ENCODE assay signal across 19 mouse cellular contexts in genomic region chr15:89102646-89103045, GRCm38 (mm10). TPM values are rescaled to one million over a fixed set of nuclear protein-coding genes. Genes with fewer than 3 reads are reported as not detected.
DNase-seq lines count a peak whose midpoint lies in the region; ATAC-seq and TF ChIP-seq lines count a peak whose summit lies in the region.
"Had no signal": no experiment of that assay in that cellular context is flagged by ENCODE, and none has a peak within 500 bp of the region (broad histone marks: within the 10 kb centered on the region; RNA-seq: fewer than 3 reads in every experiment).

No protein-coding gene starts in this region.

- no peaks in the 10 kb centered on the region for H3K27me3 ChIP-seq in cerebellum, adult 2 months (ENCODE audit: control insufficient read depth, insufficient read depth, low read length)
- H3K27me3 ChIP-seq in hindbrain, embryonic 10.5 days (ENCODE audit: insufficient read depth, poor library complexity, severe bottlenecking), result no peaks in the 10 kb centered on the region
- H3K27me3 ChIP-seq in hindbrain, postnatal 0 days (ENCODE audit: insufficient read depth, low read length), result no peaks in the 10 kb centered on the region
- H3K27me3 ChIP-seq in midbrain, embryonic 10.5 days (ENCODE audit: low read depth, poor library complexity, severe bottlenecking), result no peaks in the 10 kb centered on the region
- H3K27me3 ChIP-seq in midbrain, postnatal 0 days (ENCODE audit: insufficient read depth, low read length), result no peaks in the 10 kb centered on the region
- H3K27me3 ChIP-seq in myocyte (ENCODE audit: control insufficient read depth, insufficient read depth, insufficient read length), result no peaks in the 10 kb centered on the region
- H3K27me3 ChIP-seq: forebrain, embryonic 15.5 days; heart, embryonic 15.5 days; hindbrain, embryonic 12.5 days; intestine, embryonic 15.5 days had no signal

- H3K4me1 ChIP-seq in cerebellum, adult 2 months (ENCODE audit: control insufficient read depth, insufficient read depth, low read length), result peaks cover 83% of the 10 kb centered on the region
- H3K4me1 ChIP-seq in hindbrain, embryonic 10.5 days (replicated peaks), result peaks cover 19% of the 10 kb centered on the region
- H3K4me1 ChIP-seq in hindbrain, postnatal 0 days (ENCODE audit: insufficient read depth, low read length), result no peaks in the 10 kb centered on the region
- H3K4me1 ChIP-seq in midbrain, embryonic 10.5 days, result peaks cover 11% of the 10 kb centered on the region
- no peaks in the 10 kb centered on the region for H3K4me1 ChIP-seq in midbrain, postnatal 0 days (ENCODE audit: insufficient read depth, low read length)
- H3K4me1 ChIP-seq: forebrain, embryonic 15.5 days; heart, embryonic 15.5 days; hindbrain, embryonic 12.5 days; intestine, embryonic 15.5 days had no signal

- H3K4me3 ChIP-seq in cerebellum, adult 2 months (replicated peaks; ENCODE audit: insufficient read depth, low read depth, low read length), result no peak overlapping the region
- no peak overlapping the region for H3K4me3 ChIP-seq in hindbrain, embryonic 10.5 days
- no peak overlapping the region for H3K4me3 ChIP-seq in hindbrain, postnatal 0 days (ENCODE audit: low read length)
- no peak overlapping the region for H3K4me3 ChIP-seq in midbrain, embryonic 10.5 days
- H3K4me3 ChIP-seq in midbrain, postnatal 0 days (ENCODE audit: low read depth, low read length), result no peak overlapping the region
- H3K4me3 ChIP-seq in myocyte, result no peak overlapping the region
- H3K4me3 ChIP-seq: forebrain, embryonic 15.5 days; heart, adult 2 months; heart, embryonic 15.5 days; hindbrain, embryonic 12.5 days; intestine, embryonic 15.5 days had no signal

- 0 out of 2 replicates have a peak, but pooled peaks have one; percentile 20 for TF ChIP-seq POLR2A in cerebellum, adult 2 months (IDR thresholded peaks at IDR 0.05; ENCODE audit: borderline replicate concordance, insufficient read depth, low read length)
- TF ChIP-seq POLR2A in myocyte (IDR thresholded peaks at IDR 0.05; ENCODE audit: insufficient read length, low read depth), result no peak

- H3ac ChIP-seq in myocyte (ENCODE audit: control insufficient read depth, insufficient read length), result no peak overlapping the region

- WGBS in cerebellum, adult 2 months, result 39% methylated on average over 5 of the region's 5 CpGs
- 50% methylated on average over 5 of the region's 5 CpGs for WGBS in hindbrain, embryonic 10.5 days
- 36% methylated on average over 5 of the region's 5 CpGs for WGBS in hindbrain, postnatal 0 days
- 60% methylated on average over 5 of the region's 5 CpGs for WGBS in midbrain, embryonic 10.5 days
- WGBS in midbrain, postnatal 0 days, result 51% methylated on average over 5 of the region's 5 CpGs

- no peaks in the 10 kb centered on the region for H3K79me2 ChIP-seq in myocyte (ENCODE audit: control insufficient read depth, insufficient read depth)

- no peak overlapping the region for H3K9ac ChIP-seq in hindbrain, postnatal 0 days (replicated peaks; ENCODE audit: low read length)
- H3K9ac ChIP-seq in midbrain, postnatal 0 days (replicated peaks; ENCODE audit: low read length, poor library complexity, severe bottlenecking), result no peak overlapping the region
- H3K9ac ChIP-seq: forebrain, embryonic 15.5 days; heart, embryonic 15.5 days; hindbrain, embryonic 12.5 days; intestine, embryonic 15.5 days had no signal

- no peak for DNase-seq in cerebellum, adult 2 months
- no peak for DNase-seq in cerebellum, adult 18-20 months
- DNase-seq in hindbrain, embryonic 10.5 days (ENCODE audit: low spot score), result peak; percentile 47
- no peak for DNase-seq in hindbrain, postnatal 0 days (ENCODE audit: low spot score)
- peak; percentile 27 for DNase-seq in midbrain, embryonic 10.5 days (ENCODE audit: low spot score)
- no peak for DNase-seq in midbrain, postnatal 0 days (ENCODE audit: low spot score)
- no peak for DNase-seq in spleen, postnatal 14 days (ENCODE audit: low spot score in 2 of 2)
- DNase-seq: adrenal gland, postnatal 10 days; cerebellum, adult 11 months; heart, adult 2 months; heart, postnatal 14 days; kidney, adult 18-20 months had no signal

- no peak for ATAC-seq in hindbrain, postnatal 0 days
- no peak for ATAC-seq in midbrain, postnatal 0 days (ENCODE audit: low FRiP score)
- ATAC-seq: forebrain, embryonic 15.5 days; intestine, embryonic 15.5 days had no signal

- H3K36me3 ChIP-seq in hindbrain, embryonic 10.5 days, result peaks cover 100% of the 10 kb centered on the region
- H3K36me3 ChIP-seq in hindbrain, postnatal 0 days (ENCODE audit: insufficient read depth, low read length), result peaks cover 72% of the 10 kb centered on the region
- H3K36me3 ChIP-seq in midbrain, embryonic 10.5 days, result peaks cover 100% of the 10 kb centered on the region
- peaks cover 86% of the 10 kb centered on the region for H3K36me3 ChIP-seq in midbrain, postnatal 0 days (ENCODE audit: insufficient read depth, low read length)
- H3K36me3 ChIP-seq in myocyte (ENCODE audit: control insufficient read depth, insufficient read depth), result peaks cover 58% of the 10 kb centered on the region

- H3K4me2 ChIP-seq in hindbrain, postnatal 0 days (ENCODE audit: low read depth, low read length), result no peak overlapping the region
- H3K4me2 ChIP-seq in midbrain, postnatal 0 days (ENCODE audit: low read depth, low read length, poor library complexity, severe bottlenecking), result no peak overlapping the region
- no peak overlapping the region for H3K4me2 ChIP-seq in myocyte (ENCODE audit: low read depth)
- H3K4me2 ChIP-seq: forebrain, embryonic 15.5 days; heart, embryonic 11.5 days; heart, embryonic 15.5 days; hindbrain, embryonic 12.5 days; intestine, embryonic 15.5 days had no signal

- H3K9me3 ChIP-seq in hindbrain, embryonic 10.5 days, result no peaks in the 10 kb centered on the region
- H3K9me3 ChIP-seq in hindbrain, postnatal 0 days (ENCODE audit: low read length), result no peaks in the 10 kb centered on the region
- no peaks in the 10 kb centered on the region for H3K9me3 ChIP-seq in midbrain, embryonic 10.5 days (replicated peaks)
- no peaks in the 10 kb centered on the region for H3K9me3 ChIP-seq in midbrain, postnatal 0 days (ENCODE audit: low read length)
- H3K9me3 ChIP-seq: forebrain, embryonic 15.5 days; heart, embryonic 15.5 days; hindbrain, embryonic 12.5 days; intestine, embryonic 15.5 days had no signal

- TF ChIP-seq CTCF in cerebellum, adult 2 months (IDR thresholded peaks at IDR 0.05; ENCODE audit: borderline replicate concordance, insufficient read depth, low read depth, low read length), result no peak
- TF ChIP-seq CTCF in hindbrain, postnatal 0 days (IDR thresholded peaks at IDR 0.05; ENCODE audit: low read depth), result no peak
- TF ChIP-seq CTCF in midbrain, postnatal 0 days (IDR thresholded peaks at IDR 0.05), result no peak

- H3K27ac ChIP-seq in cerebellum, adult 2 months (ENCODE audit: insufficient read depth, low read length), result peak overlapping the region; percentile 91
- peak overlapping the region; percentile 59 for H3K27ac ChIP-seq in hindbrain, embryonic 10.5 days
- no peak overlapping the region for H3K27ac ChIP-seq in hindbrain, postnatal 0 days
- H3K27ac ChIP-seq in midbrain, embryonic 10.5 days (replicated peaks), result 0 out of 2 replicates have a peak overlapping the region, but pooled peaks have one; percentile 28
- H3K27ac ChIP-seq in midbrain, postnatal 0 days (ENCODE audit: low read depth, low read length), result no peak overlapping the region
- H3K27ac ChIP-seq: forebrain, embryonic 15.5 days; heart, adult 2 months; heart, embryonic 15.5 days; hindbrain, embryonic 12.5 days; intestine, embryonic 15.5 days had no signal

RNA-seq across cellular contexts. Expression of gene Selenoo, which starts 13.8 kb away (rescaled TPM):
- 58.1 and 65.6 TPM in 2 replicates for polyA plus RNA-seq in cerebellum, adult 2 months (2012; rRNA removed)
- polyA plus RNA-seq in hindbrain, embryonic 10.5 days (2016; fragmentation: Nextera tagmentation; extraction: Ambion mirVana), result 15.9 and 21.6 TPM in 2 replicates
- total RNA-seq in hindbrain, postnatal 0 days (2014; rRNA removed), result 50.1 and 54.7 TPM in 2 replicates
- polyA plus RNA-seq in hindbrain, postnatal 0 days (2015; fragmentation: Nextera tagmentation; extraction: Ambion mirVana), result 20.4 and 21.9 TPM in 2 replicates
- 16.2 and 19.3 TPM in 2 replicates for polyA plus RNA-seq in midbrain, embryonic 10.5 days (2016; fragmentation: Nextera tagmentation; extraction: Ambion mirVana)
- total RNA-seq in midbrain, postnatal 0 days (2014; rRNA removed), result 42.3 and 50.0 TPM in 2 replicates
- 19.0 and 19.4 TPM in 2 replicates for polyA plus RNA-seq in midbrain, postnatal 0 days (2015; fragmentation: Nextera tagmentation; extraction: Ambion mirVana)
- 23.8 TPM for polyA plus RNA-seq in myocyte (2012; fragmentation: generic; extraction: Trizol)

RNA-seq across cellular contexts. Expression of gene Tubgcp6, which starts 20.3 kb away (rescaled TPM):
- polyA plus RNA-seq in cerebellum, adult 2 months (2012; rRNA removed), result 77.4 and 82.1 TPM in 2 replicates
- 23.7 and 26.0 TPM in 2 replicates for polyA plus RNA-seq in hindbrain, embryonic 10.5 days (2016; fragmentation: Nextera tagmentation; extraction: Ambion mirVana)
- total RNA-seq in hindbrain, postnatal 0 days (2014; rRNA removed), result 50.0 and 54.7 TPM in 2 replicates
- polyA plus RNA-seq in hindbrain, postnatal 0 days (2015; fragmentation: Nextera tagmentation; extraction: Ambion mirVana), result 10.6 and 11.5 TPM in 2 replicates
- 24.7 and 25.6 TPM in 2 replicates for polyA plus RNA-seq in midbrain, embryonic 10.5 days (2016; fragmentation: Nextera tagmentation; extraction: Ambion mirVana)
- total RNA-seq in midbrain, postnatal 0 days (2014; rRNA removed), result 46.1 and 68.0 TPM in 2 replicates
- polyA plus RNA-seq in midbrain, postnatal 0 days (2015; fragmentation: Nextera tagmentation; extraction: Ambion mirVana), result 10.8 and 11.0 TPM in 2 replicates
- polyA plus RNA-seq in myocyte (2012; fragmentation: generic; extraction: Trizol), result 15.0 TPM

RNA-seq across cellular contexts. Expression of gene Hdac10, which starts 25.9 kb away (rescaled TPM):
- 31.4 and 36.3 TPM in 2 replicates for polyA plus RNA-seq in cerebellum, adult 2 months (2012; rRNA removed)
- polyA plus RNA-seq in hindbrain, embryonic 10.5 days (2016; fragmentation: Nextera tagmentation; extraction: Ambion mirVana), result 16.4 and 18.5 TPM in 2 replicates
- 23.5 and 27.1 TPM in 2 replicates for total RNA-seq in hindbrain, postnatal 0 days (2014; rRNA removed)
- polyA plus RNA-seq in hindbrain, postnatal 0 days (2015; fragmentation: Nextera tagmentation; extraction: Ambion mirVana), result 19.0 and 19.8 TPM in 2 replicates
- 18.7 and 20.3 TPM in 2 replicates for polyA plus RNA-seq in midbrain, embryonic 10.5 days (2016; fragmentation: Nextera tagmentation; extraction: Ambion mirVana)
- total RNA-seq in midbrain, postnatal 0 days (2014; rRNA removed), result 24.4 and 26.4 TPM in 2 replicates
- 24.5 and 25.6 TPM in 2 replicates for polyA plus RNA-seq in midbrain, postnatal 0 days (2015; fragmentation: Nextera tagmentation; extraction: Ambion mirVana)
- 11.7 TPM for polyA plus RNA-seq in myocyte (2012; fragmentation: generic; extraction: Trizol)

RNA-seq across cellular contexts. Expression of gene Trabd, which starts 27.7 kb away (rescaled TPM):
- polyA plus RNA-seq in cerebellum, adult 2 months (2012; rRNA removed), result 52.5 and 56.4 TPM in 2 replicates
- 56.2 and 57.8 TPM in 2 replicates for polyA plus RNA-seq in hindbrain, embryonic 10.5 days (2016; fragmentation: Nextera tagmentation; extraction: Ambion mirVana)
- 39.1 and 47.8 TPM in 2 replicates for total RNA-seq in hindbrain, postnatal 0 days (2014; rRNA removed)
- 26.1 and 26.2 TPM in 2 replicates for polyA plus RNA-seq in hindbrain, postnatal 0 days (2015; fragmentation: Nextera tagmentation; extraction: Ambion mirVana)
- 53.6 and 53.7 TPM in 2 replicates for polyA plus RNA-seq in midbrain, embryonic 10.5 days (2016; fragmentation: Nextera tagmentation; extraction: Ambion mirVana)
- total RNA-seq in midbrain, postnatal 0 days (2014; rRNA removed), result 32.9 and 48.6 TPM in 2 replicates
- polyA plus RNA-seq in midbrain, postnatal 0 days (2015; fragmentation: Nextera tagmentation; extraction: Ambion mirVana), result 21.6 and 23.6 TPM in 2 replicates
- 68.2 TPM for polyA plus RNA-seq in myocyte (2012; fragmentation: generic; extraction: Trizol)

RNA-seq across cellular contexts. Expression of gene Mapk12, which starts 37.9 kb away (rescaled TPM):
- 112 and 128 TPM in 2 replicates for polyA plus RNA-seq in cerebellum, adult 2 months (2012; rRNA removed)
- 23.7 and 28.5 TPM in 2 replicates for polyA plus RNA-seq in hindbrain, embryonic 10.5 days (2016; fragmentation: Nextera tagmentation; extraction: Ambion mirVana)
- total RNA-seq in hindbrain, postnatal 0 days (2014; rRNA removed), result 3.3 and 4.8 TPM in 2 replicates
- polyA plus RNA-seq in hindbrain, postnatal 0 days (2015; fragmentation: Nextera tagmentation; extraction: Ambion mirVana), result 2.6 and 5.1 TPM in 2 replicates
- 31.8 and 36.7 TPM in 2 replicates for polyA plus RNA-seq in midbrain, embryonic 10.5 days (2016; fragmentation: Nextera tagmentation; extraction: Ambion mirVana)
- total RNA-seq in midbrain, postnatal 0 days (2014; rRNA removed), result 1.5 and 4.7 TPM in 2 replicates
- polyA plus RNA-seq in midbrain, postnatal 0 days (2015; fragmentation: Nextera tagmentation; extraction: Ambion mirVana), result 2.0 and 3.2 TPM in 2 replicates
- 35.0 TPM for polyA plus RNA-seq in myocyte (2012; fragmentation: generic; extraction: Trizol)
- total RNA-seq: MEL had no signal

Comparison
In these comparisons a context has a peak if more than half of its experiments do, and no peak if none do; other contexts are left out.
1. DNase-seq: peak in hindbrain, embryonic 10.5 days (single experiment) and midbrain, embryonic 10.5 days (single experiment); none in cerebellum, adult 2 months (0 of 2), cerebellum, adult 18-20 months (0 of 2), hindbrain, postnatal 0 days (single experiment), midbrain, postnatal 0 days (single experiment) and spleen, postnatal 14 days (0 of 2).
2. H3K27ac ChIP-seq: peak in cerebellum, adult 2 months (single experiment), hindbrain, embryonic 10.5 days (single experiment) and midbrain, embryonic 10.5 days (single experiment); none in hindbrain, postnatal 0 days (single experiment) and midbrain, postnatal 0 days (single experiment).